Comparison of ENCODE assay signal across 14 mouse cellular contexts in genomic region chr3:136802595-136802994, GRCm38 (mm10).
DNase-seq lines count a peak whose midpoint lies in the region; ATAC-seq and TF ChIP-seq lines count a peak whose summit lies in the region.
"Had no signal": no experiment of that assay in that cellular context is flagged by ENCODE, and none has a peak within 500 bp of the region (broad histone marks: within the 10 kb centered on the region; RNA-seq: fewer than 3 reads in every experiment).

No protein-coding gene starts in this region.

- H3K27ac ChIP-seq in neural tube, embryonic 15.5 days (replicated peaks): no peak overlapping the region
- H3K27ac ChIP-seq: heart, embryonic 13.5 days; limb, embryonic 15.5 days; stomach, embryonic 15.5 days had no signal

- TF ChIP-seq CTCF in lung, adult 2 months (IDR thresholded peaks at IDR 0.05; ENCODE audit: insufficient read depth, low read length): no peak

- H3K4me3 ChIP-seq in neural tube, embryonic 15.5 days (replicated peaks): no peak overlapping the region
- no peak overlapping the region for H3K4me3 ChIP-seq in lung, adult 2 months (replicated peaks; ENCODE audit: extremely low read depth, low read depth, low read length)
- H3K4me3 ChIP-seq: heart, embryonic 13.5 days; limb, embryonic 15.5 days; stomach, embryonic 15.5 days had no signal

- no peak for DNase-seq in frontal cortex, postnatal 14 days (ENCODE audit: low spot score in 2 of 2)
- DNase-seq in NIH3T3 (ENCODE audit: low read depth): peak; percentile 17
- peak; percentile 68 for DNase-seq in cerebellum, adult 9-10 months
- DNase-seq in gastrocnemius, postnatal 36 days: peak; percentile 59 to 67
- DNase-seq in frontal cortex, postnatal 10 days (ENCODE audit: low spot score in 2 of 2): no peak
- DNase-seq in lung, adult 2 months: no peak
- DNase-seq: layer of hippocampus, adult 9-11 months; right cerebral cortex, adult 18-20 months had no signal

- intact Hi-C loops in gastrocnemius, postnatal 36 days (cut with DNase I): no loop called here

- no peak overlapping the region for H3K9ac ChIP-seq in neural tube, embryonic 15.5 days (replicated peaks)
- H3K9ac ChIP-seq: heart, embryonic 13.5 days; limb, embryonic 15.5 days; stomach, embryonic 15.5 days had no signal

- H3K36me3 ChIP-seq in neural tube, embryonic 15.5 days: no peaks in the 10 kb centered on the region

- H3K27me3 ChIP-seq in neural tube, embryonic 15.5 days (replicated peaks): no peaks in the 10 kb centered on the region
- H3K27me3 ChIP-seq: heart, embryonic 13.5 days; limb, embryonic 15.5 days; stomach, embryonic 15.5 days had no signal

- no peaks in the 10 kb centered on the region for H3K4me1 ChIP-seq in neural tube, embryonic 15.5 days
- no peaks in the 10 kb centered on the region; the same call in 1 of the 2 replicates for H3K4me1 ChIP-seq in lung, adult 2 months (ENCODE audit: control insufficient read depth, insufficient read depth, low read length)
- H3K4me1 ChIP-seq: limb, embryonic 15.5 days; stomach, embryonic 15.5 days had no signal

- no peak overlapping the region for H3K4me2 ChIP-seq in neural tube, embryonic 15.5 days
- H3K4me2 ChIP-seq: heart, embryonic 13.5 days; limb, embryonic 15.5 days; stomach, embryonic 15.5 days had no signal

- TF ChIP-seq POLR2A in lung, adult 2 months (IDR thresholded peaks at IDR 0.05; ENCODE audit: borderline replicate concordance, extremely low read depth, low read depth, low read length): no peak

- 0 out of 2 replicates have a peak, but pooled peaks have one; percentile 2 for ATAC-seq in frontal cortex, adult (ENCODE audit: low TSS enrichment)
- no peak for ATAC-seq in neural tube, embryonic 15.5 days (ENCODE audit: low FRiP score)
- ATAC-seq: intestine, embryonic 16.5 days had no signal

- no peaks in the 10 kb centered on the region for H3K9me3 ChIP-seq in neural tube, embryonic 15.5 days (replicated peaks)
- H3K9me3 ChIP-seq: heart, embryonic 13.5 days; limb, embryonic 15.5 days; stomach, embryonic 15.5 days had no signal

- 81% methylated on average over 4 of the region's 4 CpGs for WGBS in neural tube, embryonic 15.5 days
- WGBS in lung, adult 2 months: 82% methylated on average over 4 of the region's 4 CpGs

Comparison
In these comparisons a context has a peak if more than half of its experiments do, and no peak if none do; other contexts are left out.
1. DNase-seq: peak in NIH3T3 (single experiment), cerebellum, adult 9-10 months (single experiment) and gastrocnemius, postnatal 36 days (2 of 2); none in frontal cortex, postnatal 14 days (0 of 2), frontal cortex, postnatal 10 days (0 of 2) and lung, adult 2 months (single experiment).